Mouse (Mus musculus): ENCODE results near the gene Polrmt.
A peak's percentile ranks its signal among the peaks of the same experiment; 100 is the strongest.

- TF ChIP-seq POLR2A (IDR thresholded peaks at IDR 0.05; ENCODE audit: extremely low read depth, insufficient read depth, low read length) (no peak), CTCF (IDR thresholded peaks at IDR 0.05; ENCODE audit: low read depth, low read length) (peak; percentile 85)
These were observed 46.8 kb upstream of the Polrmt start, which contains the start of gene Palm for GRCm38 (mm10) chr10:79793051-79793737.
